Mouse (Mus musculus) brain, embryonic 14.5 days (tissue): ENCODE data around the gene Ptgdr2. TPM values are rescaled to one million over a fixed set of nuclear protein-coding genes. Genes with fewer than 3 reads are reported as not detected.

Experiments used
- DNase-seq: peaks from one replicate; pipeline ENCODE4 v3.0.0-alpha.2; 2011; ENCODE audit warnings: low read depth
- CTCF ChIP-seq: fragments of 200-500 bp; IDR thresholded peaks from 2 replicates; pipeline ENCODE4 v1.5.1; 2012; ENCODE audit warnings: inconsistent platforms, mild to moderate bottlenecking, moderate library complexity, borderline replicate concordance; ENCODE audit not compliant: insufficient read depth, insufficient read length; ENCODE audit errors: extremely low read depth
- POLR2A ChIP-seq: fragments of 200-500 bp; IDR thresholded peaks from 2 replicates; pipeline ENCODE4 v1.6.1; 2012; ENCODE audit warnings: mild to moderate bottlenecking, inconsistent platforms, borderline replicate concordance; ENCODE audit not compliant: poor library complexity, insufficient read depth, insufficient read length, severe bottlenecking; ENCODE audit errors: extremely low read depth
- polyA plus RNA-seq: library from polyadenylated mRNA; depleted of rRNA; stranded (reverse); fragments of >200 nt; gene quantifications from 2 replicates; pipeline ENCODE4 v1.2.3, GENCODE M21; 2012

The Ptgdr2 gene
- polyA plus RNA-seq, 1 experiment = 0.30 TPM

DNA sequence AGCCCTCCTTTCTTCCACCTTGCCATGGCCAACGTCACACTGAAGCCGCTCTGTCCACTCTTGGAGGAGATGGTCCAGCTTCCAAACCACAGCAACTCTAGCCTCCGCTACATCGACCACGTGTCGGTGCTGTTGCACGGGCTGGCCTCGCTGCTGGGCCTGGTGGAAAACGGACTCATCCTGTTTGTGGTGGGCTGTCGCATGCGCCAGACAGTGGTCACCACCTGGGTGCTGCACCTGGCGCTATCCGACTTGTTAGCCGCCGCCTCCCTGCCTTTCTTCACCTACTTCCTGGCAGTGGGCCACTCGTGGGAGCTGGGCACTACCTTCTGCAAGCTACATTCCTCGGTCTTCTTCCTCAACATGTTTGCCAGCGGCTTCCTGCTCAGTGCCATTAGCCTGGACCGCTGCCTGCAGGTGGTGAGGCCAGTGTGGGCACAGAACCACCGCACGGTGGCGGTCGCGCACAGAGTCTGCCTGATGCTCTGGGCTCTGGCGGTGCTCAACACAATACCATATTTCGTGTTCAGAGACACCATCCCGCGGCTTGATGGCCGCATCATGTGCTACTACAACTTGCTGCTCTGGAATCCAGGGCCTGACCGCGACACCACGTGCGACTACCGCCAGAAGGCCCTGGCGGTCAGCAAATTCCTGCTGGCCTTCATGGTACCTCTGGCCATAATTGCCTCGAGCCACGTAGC is 3.3 kb downstream of the Ptgdr2 start:
- TF ChIP-seq CTCF (peak; percentile 91), POLR2A (peak; percentile 40; the same call in 1 of the 2 replicates)
- DNase-seq = peak; percentile 92

DNA sequence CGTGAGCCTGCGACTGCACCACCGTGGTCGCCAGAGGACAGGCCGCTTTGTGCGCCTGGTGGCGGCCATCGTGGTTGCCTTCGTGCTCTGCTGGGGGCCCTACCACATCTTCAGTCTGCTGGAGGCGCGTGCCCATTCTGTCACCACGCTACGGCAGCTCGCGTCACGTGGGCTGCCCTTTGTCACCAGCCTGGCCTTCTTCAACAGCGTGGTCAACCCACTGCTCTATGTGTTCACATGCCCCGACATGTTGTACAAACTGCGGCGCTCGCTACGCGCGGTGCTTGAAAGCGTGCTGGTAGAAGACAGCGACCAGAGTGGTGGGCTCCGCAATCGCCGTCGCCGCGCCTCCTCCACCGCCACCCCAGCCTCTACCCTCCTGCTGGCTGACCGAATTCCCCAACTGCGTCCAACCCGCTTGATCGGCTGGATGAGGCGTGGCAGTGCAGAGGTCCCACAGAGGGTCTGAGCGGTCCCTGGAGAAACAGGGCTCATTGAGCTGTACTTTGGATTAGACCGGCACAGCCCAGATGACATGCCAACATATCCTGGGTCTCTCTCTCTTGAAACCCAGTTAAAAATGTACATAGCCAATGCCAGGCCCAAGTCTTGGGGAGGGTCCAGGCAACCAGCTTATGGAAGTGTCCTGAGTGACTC is 4.0 kb downstream of the Ptgdr2 start:
- DNase-seq = peak; percentile 79
- no peak for TF ChIP-seq CTCF
- TF ChIP-seq POLR2A = no peak

DNA sequence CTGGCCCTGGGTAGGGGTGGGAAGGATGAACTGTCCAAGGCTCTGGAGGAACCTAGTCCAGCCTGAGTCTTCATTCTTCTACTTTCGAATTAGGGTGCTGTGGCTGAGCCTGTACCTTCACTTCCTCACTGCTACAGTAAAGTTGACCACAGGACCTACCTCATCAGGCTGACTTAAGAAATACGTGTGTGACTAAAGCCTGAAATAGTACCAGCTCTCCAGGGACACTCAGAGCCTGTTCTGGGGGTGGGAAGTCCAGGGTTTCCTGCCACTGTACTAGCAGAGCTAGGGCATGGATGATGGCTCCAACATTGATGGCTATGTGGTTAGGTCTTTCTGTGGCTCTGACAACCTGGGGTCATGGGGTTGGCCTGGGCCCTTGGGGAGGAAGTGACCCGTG is 7.0 kb downstream of the Ptgdr2 start:
- no peak for TF ChIP-seq CTCF
- TF ChIP-seq POLR2A = no peak
- DNase-seq = no peak

DNA sequence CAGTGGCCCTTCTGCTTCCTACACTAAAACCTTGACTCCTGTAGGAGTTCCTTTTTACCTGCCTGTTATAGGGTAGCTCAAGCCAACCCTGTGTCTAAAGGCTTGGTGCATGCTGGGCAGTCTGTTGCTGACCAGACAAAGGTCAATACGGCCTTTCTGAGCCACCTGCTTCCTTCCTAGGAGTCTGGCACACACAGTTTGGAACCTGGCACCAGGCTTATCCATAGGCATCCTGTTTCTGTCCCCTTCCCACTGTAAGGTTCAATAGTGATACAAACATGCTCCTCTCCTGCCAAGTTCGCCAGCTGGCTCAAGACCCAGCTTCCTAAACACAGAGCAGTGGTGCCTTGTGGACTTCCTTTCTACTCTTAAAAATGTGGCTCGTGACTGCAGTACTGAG is 9.5 kb downstream of the Ptgdr2 start:
- DNase-seq = no peak

DNA sequence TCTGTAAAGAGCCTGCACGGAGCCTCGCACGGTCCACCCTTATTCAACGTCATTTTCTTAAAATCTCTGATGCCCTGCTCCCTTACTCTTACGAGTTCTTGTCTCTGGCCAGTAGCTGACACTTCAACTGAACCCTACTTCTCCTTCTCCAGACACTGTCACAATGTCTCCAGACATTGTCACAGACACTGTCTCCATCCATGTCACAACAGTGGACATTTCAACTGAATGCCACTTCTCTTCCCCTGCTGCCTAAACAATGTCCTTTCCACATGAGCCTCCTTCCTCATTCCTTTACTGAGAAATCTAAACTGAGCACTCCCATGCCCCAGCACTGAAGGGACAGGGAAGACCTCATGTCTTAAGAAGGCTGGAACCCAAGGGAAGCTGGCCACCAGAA is 10.3 kb downstream of the Ptgdr2 start:
- DNase-seq = no peak
- TF ChIP-seq CTCF (no peak), POLR2A (no peak)

More for the DNA sequence above, 9.5 kb downstream of the Ptgdr2 start:
- no peak for TF ChIP-seq POLR2A

DNA sequence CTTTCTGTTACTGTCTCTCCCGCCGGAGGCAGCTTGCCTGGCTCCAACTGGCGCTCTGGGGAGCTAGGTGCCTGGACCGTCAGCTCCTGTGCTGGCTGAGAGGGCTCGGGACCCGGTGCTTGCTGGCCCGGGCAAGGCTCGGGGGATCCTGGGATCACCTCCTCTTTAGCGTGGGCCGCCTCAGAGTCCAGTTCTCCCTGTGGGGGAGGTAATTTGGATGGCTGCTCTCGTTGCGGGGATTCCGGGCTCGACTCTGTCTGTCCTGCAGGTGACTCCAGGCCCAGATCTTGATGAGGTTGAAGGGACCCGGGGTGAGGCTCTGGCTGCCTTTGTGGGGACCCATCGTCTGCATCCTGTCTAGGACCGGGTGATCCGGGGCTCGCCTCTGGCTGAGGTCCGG is 11.5 kb downstream of the Ptgdr2 start:
- TF ChIP-seq CTCF (no peak), POLR2A (no peak)
- DNase-seq = no peak

DNA sequence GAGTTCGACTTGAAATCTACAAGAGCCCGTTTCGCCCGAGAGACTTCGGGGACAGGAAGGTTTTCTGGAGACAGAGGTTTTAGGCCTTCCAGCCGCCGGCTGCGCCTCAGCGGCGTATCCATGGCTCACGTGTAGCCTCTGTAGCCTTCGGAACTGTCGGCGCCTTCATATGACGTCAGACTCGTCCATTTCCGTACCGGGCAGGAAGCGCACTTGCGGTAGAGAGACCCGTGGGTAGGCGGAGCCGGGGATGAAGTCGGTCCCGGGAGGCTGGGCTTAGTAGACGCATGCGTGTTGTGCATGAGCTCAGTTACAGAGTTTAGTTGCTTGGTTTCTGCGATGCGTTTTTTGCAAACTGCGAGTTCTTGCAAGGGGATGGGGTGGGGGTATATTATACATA is 12.2 kb downstream of the Ptgdr2 start, which contains the start of gene Ccdc86:
Gene Ccdc86 (minus strand): TSS at position 155 of the 400 bp plus-strand sequence.
- no peak for TF ChIP-seq CTCF
- peak; percentile 39; the same call in 1 of the 2 replicates for TF ChIP-seq POLR2A
- DNase-seq = peak; percentile 100

DNA sequence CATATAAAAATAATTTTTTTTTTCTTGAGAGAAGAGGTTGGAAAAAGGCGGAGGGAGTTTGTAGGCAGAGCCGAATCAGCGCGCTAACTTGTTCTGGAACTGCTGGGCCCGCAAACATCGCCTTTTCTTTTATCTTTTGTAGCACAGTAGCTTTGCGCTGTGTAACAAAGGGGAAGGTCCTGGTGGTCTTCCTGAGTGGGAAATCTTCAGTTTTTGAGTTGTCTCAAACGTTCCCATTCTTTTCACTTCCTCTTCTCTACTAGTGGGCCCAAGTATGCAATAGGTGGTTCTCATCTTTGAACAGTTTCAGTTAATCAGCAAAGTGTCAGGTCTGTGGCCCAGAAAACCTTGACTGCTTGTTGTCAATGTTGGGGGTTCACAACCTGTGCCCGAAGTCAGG is 12.6 kb downstream of the Ptgdr2 start:
- TF ChIP-seq POLR2A (no peak), CTCF (no peak)
- DNase-seq = no peak

DNA sequence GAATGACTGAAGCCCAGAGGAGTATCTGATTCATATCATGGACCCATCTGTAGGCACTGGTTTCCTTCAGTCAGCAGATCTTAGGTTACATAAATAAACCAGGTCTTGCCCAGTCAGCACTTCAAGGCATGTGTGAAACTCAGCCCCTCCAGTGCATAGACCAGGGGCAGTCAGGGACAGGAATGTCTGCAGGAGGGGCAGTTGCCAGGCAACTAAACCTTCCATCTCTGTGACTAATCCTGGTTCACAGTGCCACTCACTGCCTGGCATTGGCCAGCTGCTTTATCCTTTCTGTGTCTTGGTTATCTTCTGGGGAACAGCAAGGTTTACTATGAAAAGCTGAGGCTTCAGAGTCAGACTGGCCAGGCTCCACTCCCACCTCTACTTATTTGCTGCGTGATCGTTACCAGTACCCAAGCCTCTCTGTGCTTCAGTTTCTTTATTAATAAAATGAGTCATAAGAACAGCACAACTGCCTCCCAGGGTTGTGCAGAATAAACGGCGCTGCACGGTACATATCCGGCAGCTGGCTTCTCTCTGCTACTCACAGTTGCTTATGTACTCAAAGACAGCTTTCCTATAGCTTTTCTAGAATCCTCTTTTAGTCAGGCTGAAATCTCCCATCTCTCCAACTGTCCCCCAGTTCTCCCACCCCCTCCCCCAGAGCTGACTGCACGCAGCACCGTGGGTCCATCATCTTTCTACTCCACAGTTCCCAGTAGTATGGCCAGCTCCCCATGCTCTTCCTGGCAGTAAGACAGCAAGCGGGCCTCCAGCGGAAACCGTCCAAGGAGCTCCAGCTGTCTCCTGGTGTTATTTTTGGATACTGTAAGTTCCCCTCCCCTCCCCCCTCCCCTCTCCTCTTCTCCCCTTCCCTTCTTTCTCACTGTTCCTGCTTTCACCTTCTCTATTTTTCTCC is 15.3 kb downstream of the Ptgdr2 start:
- peak; percentile 65 for DNase-seq
- TF ChIP-seq CTCF = no peak
- no peak for TF ChIP-seq POLR2A

DNA sequence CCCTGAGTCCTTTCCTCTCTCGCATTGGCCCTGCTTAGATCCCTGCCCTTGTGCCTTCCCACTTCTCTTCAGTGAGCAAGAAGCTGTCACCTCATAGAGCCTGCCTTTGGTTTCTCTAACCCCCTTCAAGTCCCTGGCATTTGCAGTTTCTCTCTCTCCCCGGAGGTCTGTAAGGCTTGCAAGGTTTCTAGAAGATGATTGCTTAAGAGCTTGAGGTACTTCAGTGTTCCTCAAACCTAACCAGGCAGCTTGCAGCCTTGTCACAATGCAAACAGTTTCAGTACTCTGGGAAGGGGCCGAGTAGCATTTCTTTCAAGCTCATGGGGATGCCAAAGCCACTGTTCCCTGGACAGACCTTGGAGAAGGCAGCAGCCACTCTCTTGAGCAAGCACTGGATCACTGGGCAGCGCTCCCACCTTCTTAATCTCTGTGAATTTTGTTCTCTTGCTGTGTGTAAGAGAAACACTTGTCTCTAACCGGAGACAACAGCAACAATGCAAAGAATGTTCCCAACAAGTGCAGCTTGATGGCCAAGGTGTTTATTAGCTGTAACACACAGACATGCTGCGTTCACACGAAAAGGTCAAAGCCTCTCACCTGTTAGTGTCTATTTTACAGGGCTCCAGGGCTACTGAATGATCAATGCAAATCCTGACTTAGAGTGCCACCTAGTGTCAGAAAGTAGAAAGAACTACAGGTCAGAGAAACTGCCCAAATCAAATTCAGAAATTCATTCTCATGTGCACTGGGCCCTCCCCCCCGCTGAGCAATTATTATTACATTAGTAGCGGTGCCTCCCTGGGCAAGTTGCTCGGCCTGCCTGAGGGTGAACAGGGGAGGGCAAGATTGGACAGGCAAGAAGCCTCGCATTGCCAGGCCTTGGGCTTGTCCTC is 22.4 kb downstream of the Ptgdr2 start:
- TF ChIP-seq CTCF = peak; percentile 62; the same call in 1 of the 2 replicates
- TF ChIP-seq POLR2A = no peak
- DNase-seq = peak; percentile 84
